Mouse (Mus musculus) megakaryocyte, embryonic 14.5 days (primary cell): ENCODE measurements around the gene Gm29735.

ENCODE experiments used
- FLI1 ChIP-seq: IDR thresholded peaks from 2 replicates; pipeline ENCODE4 v1.6.1; 2012; ENCODE audit warnings: low read length, inconsistent platforms, mixed read lengths
- GATA1 ChIP-seq: IDR thresholded peaks from 3 replicates; pipeline ENCODE4 v1.6.1; 2012; ENCODE audit warnings: mixed read lengths, low read length, inconsistent platforms, borderline replicate concordance

- TF ChIP-seq GATA1 (no peak), FLI1 (no peak)
These were observed 16.2 kb downstream of the Gm29735 start for GRCm38 (mm10) chr7:142140696-142141095.
